Mouse (Mus musculus) right cerebral cortex, adult 18-20 months (tissue): ENCODE data around the gene Stk39.
A peak's percentile ranks its signal among the peaks of the same experiment; 100 is the strongest.

Source experiments
- DNase-seq: peaks from one replicate; pipeline ENCODE4 v3.0.0; 2022; ENCODE audit warnings: mixed read lengths

Stk39 gene

GRCm38 (mm10) chr2:68471759-68472550 is at the start of gene Stk39:
Stk39 (minus strand) TSS chr2:68472268.
- no peak for DNase-seq

- DNase-seq: no peak
These were observed 43.3 kb upstream of the Stk39 start for GRCm38 (mm10) chr2:68515409-68515808.

GRCm38 (mm10) chr2:68503202-68503601 is 31.1 kb upstream of the Stk39 start:
- no peak for DNase-seq

GRCm38 (mm10) chr2:68502734-68503133 is 30.7 kb upstream of the Stk39 start:
- DNase-seq: no peak

GRCm38 (mm10) chr2:68502236-68502635 is 30.2 kb upstream of the Stk39 start:
- DNase-seq: no peak

- DNase-seq: no peak
These were observed 14.2 kb upstream of the Stk39 start for GRCm38 (mm10) chr2:68486275-68486674.

- DNase-seq: no peak
These were observed 13.1 kb upstream of the Stk39 start for GRCm38 (mm10) chr2:68485141-68485540.

GRCm38 (mm10) chr2:68482896-68483295 is 10.8 kb upstream of the Stk39 start:
- no peak for DNase-seq

- no peak for DNase-seq
These were observed 7.8 kb upstream of the Stk39 start for GRCm38 (mm10) chr2:68479823-68480222.

- no peak for DNase-seq
These were observed 853 bp upstream of the Stk39 start for GRCm38 (mm10) chr2:68472921-68473320.

GRCm38 (mm10) chr2:68472551-68472910 is 463 bp upstream of the Stk39 start:
- no peak for DNase-seq

GRCm38 (mm10) chr2:68470891-68471758 is 943 bp downstream of the Stk39 start:
- peak; percentile 66 for DNase-seq

GRCm38 (mm10) chr2:68469491-68469890 is 2.6 kb downstream of the Stk39 start:
- DNase-seq: no peak

- peak; percentile 11 for DNase-seq
These were observed 3.4 kb downstream of the Stk39 start for GRCm38 (mm10) chr2:68468698-68469097.

- no peak for DNase-seq
These were observed 3.8 kb downstream of the Stk39 start for GRCm38 (mm10) chr2:68468259-68468658.

- DNase-seq: no peak
These were observed 4.7 kb downstream of the Stk39 start for GRCm38 (mm10) chr2:68467085-68467978.

- DNase-seq: no peak
These were observed 5.7 kb downstream of the Stk39 start for GRCm38 (mm10) chr2:68466124-68467070.

- no peak for DNase-seq
These were observed 6.6 kb downstream of the Stk39 start for GRCm38 (mm10) chr2:68465266-68466123.

- DNase-seq: no peak
These were observed 7.6 kb downstream of the Stk39 start for GRCm38 (mm10) chr2:68464456-68464855.

GRCm38 (mm10) chr2:68463801-68464200 is 8.3 kb downstream of the Stk39 start:
- no peak for DNase-seq

- no peak for DNase-seq
These were observed 14.0 kb downstream of the Stk39 start for GRCm38 (mm10) chr2:68458115-68458514.
